Mouse (Mus musculus) cerebellum, adult 11-12 months (tissue): ENCODE data around the gene Speer4b.
"Not testable (repeated sequence)": the region's sequence is repeated elsewhere in the genome, so short reads cannot be mapped to it uniquely, and the experiment has no call there.

Experiments used
- DNase-seq: peaks from one replicate; pipeline ENCODE4 v3.0.0; 2022

The Speer4b gene

DNA sequence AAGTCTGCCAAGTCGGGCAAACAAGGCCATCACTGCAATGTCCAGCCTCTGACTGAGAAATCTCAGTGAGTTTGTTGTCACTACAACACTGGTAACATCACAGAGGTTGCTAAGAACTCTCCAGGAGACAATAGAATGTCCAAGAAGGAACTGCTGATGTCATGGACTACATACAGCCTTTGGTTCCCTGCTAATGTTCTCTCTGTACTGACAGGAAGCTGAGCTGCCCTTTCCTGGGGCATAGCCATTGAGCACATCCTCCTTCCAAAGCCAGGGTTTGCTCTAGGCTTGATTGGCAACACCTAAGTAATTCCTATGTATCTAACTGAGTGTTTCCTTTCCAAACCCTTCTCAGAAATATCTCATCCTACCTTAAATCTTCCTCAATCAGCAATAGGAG is at the start of gene Speer4b:
TSS of gene Speer4b (minus strand) at position 101 of the 400 bp plus-strand sequence.
- not testable (repeated sequence) for DNase-seq

GRCm38 (mm10) chr5:27549291-27549690 is 48.1 kb upstream of the Speer4b start:
- DNase-seq, result no peak

- peak; percentile 46 for DNase-seq
Measured at GRCm38 (mm10) chr5:27544816-27545270, 43.6 kb upstream of the Speer4b start.

DNA sequence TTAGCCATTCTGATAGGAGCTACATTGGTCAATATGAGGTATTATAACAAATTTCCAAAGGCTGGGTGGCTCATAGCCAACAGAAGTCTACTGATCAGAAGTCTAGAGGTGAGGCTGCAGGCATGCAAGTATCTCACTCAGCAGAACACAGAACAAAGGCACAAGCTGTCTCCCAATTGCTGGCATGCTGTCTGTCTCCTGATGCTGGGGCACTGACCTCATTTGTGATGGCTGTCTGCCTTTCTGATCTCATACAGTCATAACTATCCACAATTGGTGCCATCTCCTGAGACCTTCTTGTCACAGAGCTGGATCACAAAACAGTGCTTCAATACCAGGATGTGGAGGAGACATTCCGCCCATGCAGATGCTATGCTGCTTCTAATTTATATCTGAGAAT is 25.7 kb upstream of the Speer4b start:
- peak; percentile 39 for DNase-seq

DNA sequence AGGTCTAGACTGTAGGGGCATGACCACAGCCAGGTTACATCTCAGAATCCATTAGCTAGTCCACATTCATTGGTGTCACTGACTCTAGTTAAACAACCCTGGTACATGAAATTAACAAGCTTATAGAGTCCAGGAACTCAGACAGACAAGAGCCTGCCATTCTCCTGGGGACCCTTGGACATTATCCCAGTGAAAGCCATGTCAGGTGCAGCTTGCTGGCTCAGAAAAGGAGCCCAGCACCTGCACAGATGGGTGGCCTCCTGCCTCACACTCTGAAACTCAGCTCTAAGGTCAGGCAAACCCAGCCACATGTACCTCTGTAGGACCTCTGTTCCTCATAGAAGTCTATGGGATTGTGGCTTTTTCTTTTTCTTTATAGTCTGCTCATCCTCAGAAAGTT is 17.5 kb upstream of the Speer4b start:
- peak; percentile 38 for DNase-seq

GRCm38 (mm10) chr5:27490942-27491341 is 10.3 kb downstream of the Speer4b start:
- DNase-seq, result no peak

GRCm38 (mm10) chr5:27486138-27486537 is 15.1 kb downstream of the Speer4b start:
- no peak for DNase-seq

- DNase-seq, result no peak
Measured at GRCm38 (mm10) chr5:27481706-27482105, 19.5 kb downstream of the Speer4b start.

GRCm38 (mm10) chr5:27474964-27475465 is 26.2 kb downstream of the Speer4b start:
- DNase-seq, result no peak

GRCm38 (mm10) chr5:27457686-27458085 is 43.6 kb downstream of the Speer4b start:
- no peak for DNase-seq

- DNase-seq, result peak; percentile 59
Measured at GRCm38 (mm10) chr5:27456981-27457380, 44.3 kb downstream of the Speer4b start.

DNA sequence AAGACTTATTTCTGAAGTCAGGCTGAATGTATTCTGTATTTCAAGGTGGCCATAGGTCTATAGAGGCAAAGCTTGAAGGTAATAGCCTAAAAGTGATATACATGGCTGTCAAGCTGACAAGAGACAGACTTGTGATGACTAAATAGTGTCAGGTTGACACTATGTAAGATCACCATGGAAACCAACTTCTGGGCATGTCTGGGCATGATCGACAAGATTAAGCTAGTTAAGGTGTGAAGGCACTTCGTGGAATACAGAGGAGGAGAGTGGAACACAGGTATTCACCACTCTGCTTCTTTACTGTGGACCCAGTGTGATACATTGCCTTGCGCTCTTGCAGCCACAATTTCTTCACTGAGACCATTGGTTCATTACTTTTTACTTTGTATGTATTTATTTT is 46.9 kb downstream of the Speer4b start:
- no peak for DNase-seq

- peak; percentile 81 for DNase-seq
Measured at GRCm38 (mm10) chr5:27453201-27453845, 47.9 kb downstream of the Speer4b start.
